Mouse (Mus musculus) gastrocnemius, postnatal 10 days (tissue): ENCODE measurements around the gene Sec16b. TPM values are rescaled to one million over a fixed set of nuclear protein-coding genes. Genes with fewer than 3 reads are reported as not detected.
A peak's percentile ranks its signal among the peaks of the same experiment; 100 is the strongest.

Experiments used
- DNase-seq: peaks from one replicate; pipeline ENCODE4 v3.0.0; 2021; ENCODE audit warnings: mixed read lengths
- total RNA-seq, 2 experiments: library from RNA; stranded (reverse); gene quantifications; 2 replicates each; pipeline ENCODE4 v1.2.3; 2021

Gene Sec16b
- total RNA-seq, 2 experiments from 2014 or later = 3.5 to 4.3 TPM

- DNase-seq = no peak
These were observed 6.3 kb downstream of the Sec16b start for GRCm38 (mm10) chr1:157512690-157513448.

DNA sequence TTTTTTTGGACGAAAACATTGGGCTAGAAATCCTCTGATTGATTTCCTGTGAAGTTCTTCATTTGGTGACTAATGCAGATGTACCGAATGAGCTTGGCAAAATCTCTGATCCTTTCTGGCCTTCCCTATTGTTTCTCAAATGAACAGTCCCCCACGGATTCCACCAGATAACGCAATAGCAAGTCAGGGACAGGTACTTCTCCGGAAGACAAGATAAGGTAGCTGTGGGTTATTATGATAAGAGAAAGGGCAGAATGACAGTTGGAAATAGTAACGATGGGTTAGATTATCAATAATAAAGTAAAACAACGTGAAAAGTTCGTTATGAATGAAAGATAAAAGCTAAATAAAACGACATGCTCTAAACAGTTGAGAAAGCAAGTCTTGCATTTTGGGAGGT is 7.0 kb downstream of the Sec16b start:
- DNase-seq = no peak

DNA sequence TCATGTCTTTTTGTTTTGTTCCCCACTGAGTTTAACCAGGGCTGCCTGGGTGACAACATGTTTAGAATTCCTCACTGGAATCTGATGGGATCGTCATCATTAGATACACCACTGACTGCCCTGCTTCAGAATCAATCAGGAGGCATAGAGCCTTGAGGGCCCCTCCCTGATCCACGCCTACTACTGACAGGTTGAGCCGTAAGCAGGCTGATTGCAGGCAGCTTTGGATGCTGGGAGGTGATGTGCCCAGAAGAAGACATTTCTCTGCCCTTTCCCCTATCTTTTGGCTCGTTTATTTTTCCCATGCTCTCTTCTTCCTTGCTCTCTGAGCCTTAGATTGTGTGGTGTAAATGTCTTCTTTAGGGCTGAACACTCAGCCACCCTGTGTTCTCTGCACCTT is 7.8 kb downstream of the Sec16b start:
- no peak for DNase-seq

- DNase-seq = no peak
These were observed 10.6 kb downstream of the Sec16b start for GRCm38 (mm10) chr1:157516838-157517808.

GRCm38 (mm10) chr1:157518111-157518523 is 11.6 kb downstream of the Sec16b start:
- no peak for DNase-seq

- no peak for DNase-seq
These were observed 12.9 kb downstream of the Sec16b start for GRCm38 (mm10) chr1:157519396-157519795.

DNA sequence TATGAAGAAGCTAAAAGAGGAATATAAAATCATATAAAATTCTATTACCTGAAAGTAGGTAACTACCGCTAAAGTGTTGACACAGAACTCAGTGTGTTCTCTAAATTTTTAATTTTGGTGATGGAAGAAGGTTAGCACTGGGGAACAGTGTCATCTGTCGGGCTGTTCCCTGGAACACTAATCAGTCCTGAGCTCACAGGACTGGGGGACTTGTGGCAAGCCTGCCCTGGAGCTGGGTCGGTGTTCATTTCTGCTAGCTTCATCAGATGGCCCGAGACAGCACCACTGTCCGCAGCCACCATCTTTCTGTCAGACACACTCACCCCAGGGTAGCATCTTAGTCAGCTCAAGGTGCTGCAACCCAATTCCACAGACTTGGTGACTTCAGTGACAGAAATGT is 15.8 kb downstream of the Sec16b start:
- no peak for DNase-seq

GRCm38 (mm10) chr1:157524775-157525174 is 18.2 kb downstream of the Sec16b start:
- no peak for DNase-seq

GRCm38 (mm10) chr1:157525692-157526354 is 19.3 kb downstream of the Sec16b start:
- no peak for DNase-seq

GRCm38 (mm10) chr1:157526625-157527024 is 20.1 kb downstream of the Sec16b start:
- DNase-seq = no peak

GRCm38 (mm10) chr1:157532826-157533460 is 26.4 kb downstream of the Sec16b start:
- DNase-seq = no peak

DNA sequence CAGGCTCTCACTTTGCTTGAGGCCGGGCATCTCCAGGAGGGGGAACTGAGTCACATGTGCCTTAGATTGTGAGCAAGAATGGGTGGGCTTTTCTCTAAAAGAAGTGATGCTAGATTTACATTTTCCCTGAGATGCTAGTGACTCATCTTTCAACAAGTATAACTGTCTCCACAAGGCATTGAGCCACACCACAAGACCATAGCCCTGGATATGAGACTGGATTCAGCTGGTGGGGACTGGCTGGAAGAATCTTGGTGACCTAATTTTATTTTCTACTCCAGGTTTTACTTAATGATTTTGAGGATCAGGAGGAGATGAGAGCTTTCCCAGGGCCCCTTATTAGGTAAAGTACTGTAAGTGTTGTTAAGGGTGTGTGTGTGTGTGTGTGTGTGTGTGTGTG is 29.0 kb downstream of the Sec16b start:
- DNase-seq = no peak

DNA sequence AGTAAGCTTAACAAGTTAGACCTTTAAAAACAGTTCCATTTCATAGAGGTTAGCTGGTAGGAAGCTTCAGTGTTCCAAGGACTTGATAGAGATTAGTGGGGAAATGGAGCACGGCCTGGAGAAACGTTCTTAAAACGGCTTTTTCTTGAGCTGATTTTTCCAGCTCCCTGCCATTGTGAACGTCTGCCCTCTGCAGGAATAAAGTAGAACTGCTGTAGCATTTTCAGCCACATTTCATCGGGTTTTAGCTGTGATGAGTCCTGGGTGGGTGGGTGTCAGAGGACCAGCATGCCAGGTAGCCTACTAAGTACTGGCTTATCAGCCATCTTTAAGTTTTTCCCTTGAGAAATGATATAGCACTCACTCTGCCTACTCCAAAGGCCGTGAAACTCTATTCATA is 29.9 kb downstream of the Sec16b start:
- DNase-seq = peak; percentile 23

GRCm38 (mm10) chr1:157537636-157538035 is 31.1 kb downstream of the Sec16b start:
- peak; percentile 35 for DNase-seq

GRCm38 (mm10) chr1:157545056-157545455 is 38.5 kb downstream of the Sec16b start:
- no peak for DNase-seq

- no peak for DNase-seq
These were observed 41.1 kb downstream of the Sec16b start for GRCm38 (mm10) chr1:157547658-157548057.

- DNase-seq = no peak
These were observed 43.2 kb downstream of the Sec16b start for GRCm38 (mm10) chr1:157549721-157550120.

DNA sequence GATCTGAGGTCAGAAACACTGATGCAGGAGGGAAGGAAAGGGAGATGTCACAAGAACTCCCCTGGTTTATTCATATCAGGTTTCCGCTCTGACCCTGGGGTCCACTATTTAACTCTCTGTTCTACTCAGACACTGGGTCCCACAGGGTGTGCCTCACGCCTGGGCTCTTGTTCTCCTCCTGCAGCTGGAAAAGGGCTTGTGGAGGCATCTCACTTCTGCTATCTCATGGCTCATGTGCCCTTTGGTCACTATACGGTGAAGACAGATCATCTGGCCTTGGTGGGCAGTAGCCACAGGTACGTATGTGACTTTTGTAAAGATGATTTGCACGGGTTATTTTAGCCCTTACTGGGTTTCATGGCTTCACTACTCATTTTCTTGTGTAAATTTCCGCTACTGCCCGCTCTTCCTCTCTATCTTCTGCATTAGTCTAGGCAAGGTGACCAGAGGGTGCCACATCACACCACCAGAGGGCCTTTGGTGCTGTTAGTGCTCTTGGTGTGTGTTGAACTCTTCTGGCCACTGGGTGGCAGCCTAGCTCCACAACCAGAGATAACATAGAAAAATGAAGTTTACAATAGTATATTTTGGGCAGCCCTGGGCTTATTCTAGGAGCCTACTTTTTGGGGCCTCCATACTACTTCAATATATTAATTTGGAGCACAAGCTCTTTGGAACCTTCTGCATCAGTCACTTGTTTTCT is 46.4 kb downstream of the Sec16b start:
- peak; percentile 46 for DNase-seq

DNA sequence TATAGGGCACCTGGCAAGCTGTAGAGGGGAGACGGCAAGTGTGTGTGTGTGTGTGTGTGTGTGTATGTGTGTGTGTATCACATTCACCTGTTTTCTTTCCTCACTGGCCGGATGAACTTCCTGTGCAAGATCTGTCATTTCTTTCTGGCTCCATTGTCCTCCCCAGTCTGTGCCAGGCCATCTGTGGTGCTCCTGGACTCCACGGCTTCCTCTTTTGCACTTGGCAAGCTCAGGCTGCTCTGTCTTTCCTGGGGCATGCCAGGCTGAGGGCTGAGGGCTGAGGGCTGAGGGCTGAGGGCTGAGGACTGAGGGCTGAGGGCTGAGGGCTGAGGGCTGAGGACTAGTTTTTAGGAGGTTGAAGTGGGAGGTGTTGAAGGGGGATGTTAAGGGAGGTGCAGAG is 47.6 kb downstream of the Sec16b start:
- DNase-seq = no peak

- no peak for DNase-seq
These were observed 48.4 kb downstream of the Sec16b start for GRCm38 (mm10) chr1:157554686-157555530.

DNA sequence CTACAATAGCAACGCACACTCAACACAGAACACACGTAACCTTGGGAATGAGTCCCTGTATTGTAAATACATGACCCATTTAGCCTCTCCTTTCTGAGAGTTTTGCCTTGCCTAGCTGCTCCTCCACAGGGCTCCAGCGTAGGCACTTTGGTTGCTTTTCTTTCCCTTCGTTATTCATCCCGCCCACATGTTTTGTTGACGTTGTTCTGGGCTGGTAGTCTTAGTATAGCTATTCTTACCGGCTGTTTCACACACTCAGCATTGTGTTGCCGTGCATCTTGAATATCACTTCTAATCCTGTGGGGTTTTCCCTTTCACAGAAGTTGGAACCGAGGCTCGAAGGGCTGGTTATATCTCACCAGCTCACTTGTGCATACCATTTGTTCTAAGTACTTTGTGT is 49.2 kb downstream of the Sec16b start:
- no peak for DNase-seq
